Comparison of ENCODE assay signal across 8 mouse cellular contexts in the genomic region with DNA sequence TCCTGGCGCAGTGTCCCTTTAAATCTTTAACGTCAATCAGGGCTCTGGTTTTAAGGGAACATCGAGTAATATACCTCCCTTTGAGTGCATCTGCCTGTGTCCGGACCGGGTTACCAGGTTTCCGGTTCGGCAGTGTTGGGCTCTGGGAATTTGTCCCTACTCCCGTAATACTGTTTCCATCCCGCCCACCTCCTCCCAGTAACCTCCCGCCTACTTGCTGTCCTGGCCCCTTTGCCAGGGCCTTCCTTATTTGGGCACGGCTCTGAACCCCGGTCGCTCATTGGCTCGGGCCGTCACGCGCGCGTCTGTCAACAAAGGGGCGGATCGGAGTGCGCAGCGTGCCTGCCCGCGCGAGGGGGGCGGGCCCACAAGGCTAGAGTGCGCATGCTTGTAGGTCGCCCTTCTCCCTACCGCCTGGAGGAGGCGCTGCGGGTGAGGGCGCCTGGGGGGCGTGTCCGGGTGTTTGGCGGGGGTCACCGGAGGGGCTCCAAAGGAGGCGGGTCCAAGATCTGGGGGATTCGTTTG. TPM values are rescaled to one million over a fixed set of nuclear protein-coding genes. Genes with fewer than 3 reads are reported as not detected.
DNase-seq lines count a peak whose midpoint lies in the region; ATAC-seq and TF ChIP-seq lines count a peak whose summit lies in the region.

No protein-coding gene starts in this region.

- H3K4me1 ChIP-seq in embryonic facial prominence, embryonic 13.5 days: peaks cover 13% of the 10 kb centered on the region
- peaks cover 7% of the 10 kb centered on the region; the same call in 1 of the 2 replicates for H3K4me1 ChIP-seq in kidney, adult 2 months (ENCODE audit: control insufficient read depth, insufficient read depth, low read length)
- H3K4me1 ChIP-seq in limb, embryonic 12.5 days (replicated peaks): peaks cover 12% of the 10 kb centered on the region
- H3K4me1 ChIP-seq in midbrain, embryonic 15.5 days: peaks cover 20% of the 10 kb centered on the region
- peaks cover 5% of the 10 kb centered on the region for H3K4me1 ChIP-seq in spleen, adult 2 months (ENCODE audit: control insufficient read depth, insufficient read depth, insufficient read length)

- DNase-seq in 3134 (ENCODE audit: extremely low read depth, insufficient read length, low spot score): peak; percentile 97
- peak; percentile 98 for DNase-seq in adrenal gland, postnatal 36 days
- peak; percentile 97 to 99 for DNase-seq in heart, adult 18-20 months
- DNase-seq in kidney, adult 2 months: peak; percentile 99
- DNase-seq in spleen, adult 2 months (ENCODE audit: low read depth in 1 of 2, low spot score in 2 of 2): peak; percentile 77 to 89

- no peaks in the 10 kb centered on the region for H3K27me3 ChIP-seq in embryonic facial prominence, embryonic 13.5 days
- no peaks in the 10 kb centered on the region for H3K27me3 ChIP-seq in kidney, adult 2 months (replicated peaks; ENCODE audit: control insufficient read depth, insufficient read depth, low read length)
- H3K27me3 ChIP-seq in limb, embryonic 12.5 days: no peaks in the 10 kb centered on the region
- no peaks in the 10 kb centered on the region for H3K27me3 ChIP-seq in midbrain, embryonic 15.5 days (replicated peaks)
- no peaks in the 10 kb centered on the region for H3K27me3 ChIP-seq in spleen, adult 2 months (ENCODE audit: control insufficient read depth, insufficient read depth, low read length)

- no peaks in the 10 kb centered on the region for H3K9me3 ChIP-seq in embryonic facial prominence, embryonic 13.5 days
- H3K9me3 ChIP-seq in limb, embryonic 12.5 days: no peaks in the 10 kb centered on the region
- no peaks in the 10 kb centered on the region for H3K9me3 ChIP-seq in midbrain, embryonic 15.5 days

- TF ChIP-seq CTCF in kidney, adult 2 months (conservative IDR thresholded peaks at IDR 0.05; ENCODE audit: insufficient read depth, insufficient read length, low read depth, low read length): peak; percentile 66
- peak; percentile 66 for TF ChIP-seq CTCF in spleen, adult 2 months (IDR thresholded peaks at IDR 0.05; ENCODE audit: extremely low read depth, insufficient read depth, insufficient read length, insufficient replicate concordance)

- TF ChIP-seq POLR2A in kidney, adult 2 months (IDR thresholded peaks at IDR 0.05; ENCODE audit: low read depth, low read length): no peak
- no peak for TF ChIP-seq POLR2A in spleen, adult 2 months (IDR thresholded peaks at IDR 0.05; ENCODE audit: low read depth, low read length)

- WGBS in embryonic facial prominence, embryonic 13.5 days: under 1% methylated on average over 39 of the region's 39 CpGs
- under 1% methylated on average over 39 of the region's 39 CpGs for WGBS in kidney, adult 2 months
- under 1% methylated on average over 39 of the region's 39 CpGs for WGBS in limb, embryonic 12.5 days
- under 1% methylated on average over 39 of the region's 39 CpGs for WGBS in midbrain, embryonic 15.5 days
- WGBS in spleen, adult 2 months: 1% methylated on average over 39 of the region's 39 CpGs

- peak overlapping the region; percentile 69 for H3K9ac ChIP-seq in embryonic facial prominence, embryonic 13.5 days
- H3K9ac ChIP-seq in limb, embryonic 12.5 days (replicated peaks): peak overlapping the region; percentile 40; the same call in 1 of the 2 replicates
- peak overlapping the region; percentile 58 for H3K9ac ChIP-seq in midbrain, embryonic 15.5 days

- H3K4me2 ChIP-seq in embryonic facial prominence, embryonic 13.5 days: peak overlapping the region; percentile 66
- peak overlapping the region; percentile 63 for H3K4me2 ChIP-seq in limb, embryonic 12.5 days
- H3K4me2 ChIP-seq in midbrain, embryonic 15.5 days: peak overlapping the region; percentile 69

- H3K4me3 ChIP-seq in embryonic facial prominence, embryonic 13.5 days: peak overlapping the region; percentile 51
- peak overlapping the region; percentile 54 for H3K4me3 ChIP-seq in kidney, adult 2 months (ENCODE audit: insufficient read depth, low read depth, low read length)
- peak overlapping the region; percentile 42 for H3K4me3 ChIP-seq in limb, embryonic 12.5 days (replicated peaks)
- peak overlapping the region; percentile 56 for H3K4me3 ChIP-seq in midbrain, embryonic 15.5 days
- H3K4me3 ChIP-seq in spleen, adult 2 months (ENCODE audit: extremely low read depth, insufficient read depth, insufficient read length): peak overlapping the region; percentile 44

- peaks cover 41% of the 10 kb centered on the region for H3K36me3 ChIP-seq in embryonic facial prominence, embryonic 13.5 days
- peaks cover 1% of the 10 kb centered on the region; the same call in 1 of the 2 replicates for H3K36me3 ChIP-seq in kidney, adult 2 months (ENCODE audit: control insufficient read depth, insufficient read depth, low read length)
- peaks cover 43% of the 10 kb centered on the region for H3K36me3 ChIP-seq in limb, embryonic 12.5 days
- peaks cover 17% of the 10 kb centered on the region; the same call in 1 of the 2 replicates for H3K36me3 ChIP-seq in midbrain, embryonic 15.5 days (replicated peaks)
- peaks cover 14% of the 10 kb centered on the region for H3K36me3 ChIP-seq in spleen, adult 2 months (ENCODE audit: control insufficient read depth, insufficient read depth, low read length)

- ATAC-seq in embryonic facial prominence, embryonic 13.5 days (ENCODE audit: insufficient number of reproducible peaks, insufficient read depth, low FRiP score, low TSS enrichment, low read depth): peak; percentile 98
- ATAC-seq in limb, embryonic 12.5 days (ENCODE audit: insufficient number of reproducible peaks, insufficient read depth, low FRiP score, low TSS enrichment, low read depth): peak; percentile 97
- peak; percentile 98 for ATAC-seq in midbrain, embryonic 15.5 days (replicated peaks)

- peak overlapping the region; percentile 80 for H3K27ac ChIP-seq in embryonic facial prominence, embryonic 13.5 days
- H3K27ac ChIP-seq in kidney, adult 2 months (ENCODE audit: insufficient read depth, low read depth, low read length): peak overlapping the region; percentile 91
- peak overlapping the region; percentile 89 for H3K27ac ChIP-seq in limb, embryonic 12.5 days
- peak overlapping the region; percentile 90 for H3K27ac ChIP-seq in midbrain, embryonic 15.5 days
- peak overlapping the region; percentile 46; the same call in 1 of the 2 replicates for H3K27ac ChIP-seq in spleen, adult 2 months (ENCODE audit: insufficient read depth, low read length)

RNA-seq across cellular contexts. Expression of gene Fbxo46, which starts 11.7 kb away (rescaled TPM):
- 10 to 100 TPM; 11.5 to 13.1 TPM for total RNA-seq in adrenal gland, postnatal 36 days (2021)
- 15.3 and 16.6 TPM in 2 replicates for polyA plus RNA-seq in embryonic facial prominence, embryonic 13.5 days (2015; fragmentation: Nextera tagmentation; extraction: Ambion mirVana)
- 1 to 10 TPM; 5.5 to 5.7 TPM for total RNA-seq in heart, adult 18-20 months (2021)
- 9.2 and 9.5 TPM in 2 replicates for polyA plus RNA-seq in kidney, adult 2 months (2012; rRNA removed)
- 19.3 and 19.6 TPM in 2 replicates for polyA plus RNA-seq in limb, embryonic 12.5 days (2016; fragmentation: Nextera tagmentation; extraction: Ambion mirVana)
- 21.1 and 21.4 TPM in 2 replicates for polyA plus RNA-seq in midbrain, embryonic 15.5 days (2015; fragmentation: Nextera tagmentation; extraction: Ambion mirVana)
- 15.4 and 16.5 TPM in 2 replicates for polyA plus RNA-seq in spleen, adult 2 months (2012; rRNA removed)

RNA-seq across cellular contexts. Expression of gene Gm4969, which starts 13.2 kb away (rescaled TPM):
- total RNA-seq in adrenal gland, postnatal 36 days (2021): not detected
- 3.5 and 4.4 TPM in 2 replicates for polyA plus RNA-seq in embryonic facial prominence, embryonic 13.5 days (2015; fragmentation: Nextera tagmentation; extraction: Ambion mirVana)
- not detected for total RNA-seq in heart, adult 18-20 months (2021)
- 0.03 and 0.04 TPM in 2 replicates for polyA plus RNA-seq in kidney, adult 2 months (2012; rRNA removed)
- polyA plus RNA-seq in limb, embryonic 12.5 days (2016; fragmentation: Nextera tagmentation; extraction: Ambion mirVana): 3.3 and 3.5 TPM in 2 replicates
- 6.9 and 7.3 TPM in 2 replicates for polyA plus RNA-seq in midbrain, embryonic 15.5 days (2015; fragmentation: Nextera tagmentation; extraction: Ambion mirVana)
- polyA plus RNA-seq in spleen, adult 2 months (2012; rRNA removed): 0.02 TPM in 1 of 2 replicates, not detected in the other

RNA-seq across cellular contexts. Expression of gene Qpctl, which starts 17.7 kb away (rescaled TPM):
- 10 to 100 TPM; 17.4 to 18.8 TPM for total RNA-seq in adrenal gland, postnatal 36 days (2021)
- 15.2 and 16.2 TPM in 2 replicates for polyA plus RNA-seq in embryonic facial prominence, embryonic 13.5 days (2015; fragmentation: Nextera tagmentation; extraction: Ambion mirVana)
- total RNA-seq in heart, adult 18-20 months (2021): 1 to 10 TPM; 4.0 to 4.2 TPM
- polyA plus RNA-seq in kidney, adult 2 months (2012; rRNA removed): 11.9 and 12.1 TPM in 2 replicates
- polyA plus RNA-seq in limb, embryonic 12.5 days (2016; fragmentation: Nextera tagmentation; extraction: Ambion mirVana): 15.9 and 17.2 TPM in 2 replicates
- 26.4 and 27.0 TPM in 2 replicates for polyA plus RNA-seq in midbrain, embryonic 15.5 days (2015; fragmentation: Nextera tagmentation; extraction: Ambion mirVana)
- polyA plus RNA-seq in spleen, adult 2 months (2012; rRNA removed): 7.7 and 12.3 TPM in 2 replicates

RNA-seq across cellular contexts. Expression of gene Snrpd2, which starts 18.1 kb away (rescaled TPM):
- total RNA-seq in adrenal gland, postnatal 36 days (2021): 100 to 1,000 TPM in 1 of 2 experiments, 10 to 100 TPM in 1; 96.5 to 105 TPM
- 137 and 167 TPM in 2 replicates for polyA plus RNA-seq in embryonic facial prominence, embryonic 13.5 days (2015; fragmentation: Nextera tagmentation; extraction: Ambion mirVana)
- 10 to 100 TPM; 60.8 to 61.3 TPM for total RNA-seq in heart, adult 18-20 months (2021)
- 34.8 and 42.2 TPM in 2 replicates for polyA plus RNA-seq in kidney, adult 2 months (2012; rRNA removed)
- polyA plus RNA-seq in limb, embryonic 12.5 days (2016; fragmentation: Nextera tagmentation; extraction: Ambion mirVana): 161 and 170 TPM in 2 replicates
- 109 and 112 TPM in 2 replicates for polyA plus RNA-seq in midbrain, embryonic 15.5 days (2015; fragmentation: Nextera tagmentation; extraction: Ambion mirVana)
- polyA plus RNA-seq in spleen, adult 2 months (2012; rRNA removed): 17.0 and 19.0 TPM in 2 replicates

RNA-seq across cellular contexts. Expression of gene Gipr, which starts 34.5 kb away (rescaled TPM):
- under 1 TPM; 0.40 to 0.56 TPM for total RNA-seq in adrenal gland, postnatal 36 days (2021)
- 0.37 and 0.56 TPM in 2 replicates for polyA plus RNA-seq in embryonic facial prominence, embryonic 13.5 days (2015; fragmentation: Nextera tagmentation; extraction: Ambion mirVana)
- under 1 TPM in 1 of 2 experiments, not detected in 1; 0.13 TPM for total RNA-seq in heart, adult 18-20 months (2021)
- polyA plus RNA-seq in kidney, adult 2 months (2012; rRNA removed): 0.13 and 0.20 TPM in 2 replicates
- polyA plus RNA-seq in limb, embryonic 12.5 days (2016; fragmentation: Nextera tagmentation; extraction: Ambion mirVana): 0.18 and 0.36 TPM in 2 replicates
- 3.5 and 4.3 TPM in 2 replicates for polyA plus RNA-seq in midbrain, embryonic 15.5 days (2015; fragmentation: Nextera tagmentation; extraction: Ambion mirVana)
- 0.07 and 0.08 TPM in 2 replicates for polyA plus RNA-seq in spleen, adult 2 months (2012; rRNA removed)

Comparison
In these comparisons a context has a peak if more than half of its experiments do, and no peak if none do; other contexts are left out.
1. Peak in every context shown above with its lines: DNase-seq, ATAC-seq, H3K4me3 ChIP-seq and H3K27ac ChIP-seq.